Mouse (Mus musculus) heart, embryonic 10.5 days (tissue): Measurements from ENCODE around the gene Dclre1b. TPM values are rescaled to one million over a fixed set of nuclear protein-coding genes. Genes with fewer than 3 reads are reported as not detected.
A peak's percentile ranks its signal among the peaks of the same experiment; 100 is the strongest.
"Not testable (repeated sequence)": the region's sequence is repeated elsewhere in the genome, so short reads cannot be mapped to it uniquely, and the experiment has no call there.

Source experiments
- DNase-seq: peaks from one replicate; pipeline ENCODE4 v3.0.0-alpha.2; 2017; ENCODE audit warnings: low spot score
- H3K27ac ChIP-seq: fragments of 300-500 bp; sonication (generic); 2 replicates; pipeline ENCODE4 v1.5.1; 2016; ENCODE audit warnings: mild to moderate bottlenecking
- H3K27me3 ChIP-seq: fragments of 300-500 bp; sonication (generic); 2 replicates; pipeline ENCODE4 v1.6.1; 2016; ENCODE audit warnings: mild to moderate bottlenecking; ENCODE audit not compliant: poor library complexity, insufficient read depth, severe bottlenecking
- H3K36me3 ChIP-seq: fragments of 300-500 bp; sonication (generic); 2 replicates; pipeline ENCODE4 v1.6.1; 2016; ENCODE audit warnings: mild to moderate bottlenecking, moderate library complexity
- H3K4me1 ChIP-seq: fragments of 300-500 bp; sonication (generic); 2 replicates; pipeline ENCODE4 v1.6.1; 2016; ENCODE audit warnings: mild to moderate bottlenecking
- H3K4me3 ChIP-seq: fragments of 300-500 bp; sonication (generic); 2 replicates; pipeline ENCODE4 v1.5.1; 2016; ENCODE audit warnings: mild to moderate bottlenecking, moderate library complexity
- H3K9me3 ChIP-seq: fragments of 300-500 bp; sonication (generic); 2 replicates; pipeline ENCODE4 v1.6.1; 2016; ENCODE audit warnings: mild to moderate bottlenecking, moderate library complexity
- WGBS: fragments of 180-500 bp; shearing (Covaris S2); methylation state at CpG from one replicate; pipeline ENCODE4 v1.1.7; 2016; 5-methylcytosine and 5-hydroxymethylcytosine counted together
- polyA plus RNA-seq: library from polyadenylated mRNA; unstranded; fragments of >200 nt; fragmentation: Nextera tagmentation; extraction: Ambion mirVana; gene quantifications from 2 replicates; pipeline ENCODE4 v1.2.1, GENCODE M21; 2016

Gene Dclre1b
- polyA plus RNA-seq, 1 experiment from 2014 or later = 25.7 TPM

GRCm38 (mm10) chr3:103835951-103836310, 26.7 kb upstream of the Dclre1b start:
- WGBS = 79% methylated on average over 10 of the region's 10 CpGs
- no peaks in the 10 kb centered on the region; the same call in 1 of the 2 replicates for H3K4me1 ChIP-seq
- no peak for DNase-seq
- H3K36me3 ChIP-seq = no peaks in the 10 kb centered on the region
- H3K4me3 ChIP-seq = no peak overlapping the region
- no peaks in the 10 kb centered on the region for H3K27me3 ChIP-seq
- H3K27ac ChIP-seq = no peak overlapping the region
- H3K9me3 ChIP-seq = no peaks in the 10 kb centered on the region

- no peaks in the 10 kb centered on the region for H3K27me3 ChIP-seq
- H3K9me3 ChIP-seq = no peaks in the 10 kb centered on the region
- 78% methylated on average over 6 of the region's 6 CpGs for WGBS
- no peak overlapping the region for H3K4me3 ChIP-seq
- no peaks in the 10 kb centered on the region for H3K36me3 ChIP-seq
- H3K4me1 ChIP-seq = no peaks in the 10 kb centered on the region; the same call in 1 of the 2 replicates
- H3K27ac ChIP-seq = no peak overlapping the region
- no peak for DNase-seq
Measured at GRCm38 (mm10) chr3:103835272-103835950, 26.2 kb upstream of the Dclre1b start.

GRCm38 (mm10) chr3:103834001-103834400, 24.8 kb upstream of the Dclre1b start:
- 93% methylated on average over 2 of the region's 2 CpGs for WGBS
- H3K27me3 ChIP-seq = no peaks in the 10 kb centered on the region
- no peaks in the 10 kb centered on the region; the same call in 1 of the 2 replicates for H3K4me1 ChIP-seq
- H3K36me3 ChIP-seq = no peaks in the 10 kb centered on the region
- no peak overlapping the region for H3K27ac ChIP-seq
- H3K9me3 ChIP-seq = no peaks in the 10 kb centered on the region
- DNase-seq = no peak
- no peak overlapping the region for H3K4me3 ChIP-seq

GRCm38 (mm10) chr3:103832426-103832825, 23.2 kb upstream of the Dclre1b start, which contains the start of gene Bcl2l15:
TSS of gene Bcl2l15 (plus strand) at chr3:103832601.
- Histone ChIP-seq H3K27me3 (no peaks in the 10 kb centered on the region), H3K9me3 (no peaks in the 10 kb centered on the region), H3K4me1 (no peaks in the 10 kb centered on the region; the same call in 1 of the 2 replicates), H3K27ac (no peak within 1 kb of the TSS; the same call in 1 of the 2 replicates), H3K4me3 (no peak within 1 kb of the TSS), H3K36me3 (no peaks in the 10 kb centered on the region)
- DNase-seq = no peak

GRCm38 (mm10) chr3:103831146-103831545, 21.9 kb upstream of the Dclre1b start:
- no peak for DNase-seq
- H3K36me3 ChIP-seq = no peaks in the 10 kb centered on the region
- no peaks in the 10 kb centered on the region for H3K9me3 ChIP-seq
- no peak overlapping the region for H3K4me3 ChIP-seq
- H3K4me1 ChIP-seq = no peaks in the 10 kb centered on the region; the same call in 1 of the 2 replicates
- 60% methylated on average over 7 of the region's 7 CpGs for WGBS
- no peaks in the 10 kb centered on the region for H3K27me3 ChIP-seq
- no peak overlapping the region for H3K27ac ChIP-seq

- H3K9me3 ChIP-seq, H3K27ac ChIP-seq, H3K4me3 ChIP-seq, H3K27me3 ChIP-seq, DNase-seq, H3K4me1 ChIP-seq, H3K36me3 ChIP-seq: not testable (repeated sequence)
- WGBS = 75% methylated on average over 1 of the region's 1 CpGs
Measured at GRCm38 (mm10) chr3:103830681-103831080, 21.4 kb upstream of the Dclre1b start.

- H3K36me3 ChIP-seq = no peaks in the 10 kb centered on the region
- H3K4me3 ChIP-seq = no peak overlapping the region
- no peak for DNase-seq
- no peak overlapping the region for H3K27ac ChIP-seq
- H3K4me1 ChIP-seq = no peaks in the 10 kb centered on the region; the same call in 1 of the 2 replicates
- 86% methylated on average over 3 of the region's 3 CpGs for WGBS
- H3K27me3 ChIP-seq = no peaks in the 10 kb centered on the region
- no peaks in the 10 kb centered on the region for H3K9me3 ChIP-seq
Measured at GRCm38 (mm10) chr3:103829036-103829435, 19.8 kb upstream of the Dclre1b start.

GRCm38 (mm10) chr3:103827548-103827947, 18.3 kb upstream of the Dclre1b start:
- no peaks in the 10 kb centered on the region for H3K27me3 ChIP-seq
- no peaks in the 10 kb centered on the region; the same call in 1 of the 2 replicates for H3K4me1 ChIP-seq
- no peak overlapping the region for H3K4me3 ChIP-seq
- no peak for DNase-seq
- peaks cover 7% of the 10 kb centered on the region; the same call in 1 of the 2 replicates for H3K36me3 ChIP-seq
- no peaks in the 10 kb centered on the region for H3K9me3 ChIP-seq
- H3K27ac ChIP-seq = no peak overlapping the region

GRCm38 (mm10) chr3:103810967-103811366, 1.7 kb upstream of the Dclre1b start:
- DNase-seq = no peak
- peak overlapping the region; percentile 22; the same call in 1 of the 2 replicates for H3K27ac ChIP-seq
- no peaks in the 10 kb centered on the region for H3K9me3 ChIP-seq
- WGBS = 81% methylated on average over 6 of the region's 6 CpGs
- peaks cover 37% of the 10 kb centered on the region for H3K36me3 ChIP-seq
- H3K27me3 ChIP-seq = no peaks in the 10 kb centered on the region
- H3K4me3 ChIP-seq = no peak overlapping the region
- H3K4me1 ChIP-seq = peaks cover 18% of the 10 kb centered on the region

GRCm38 (mm10) chr3:103809799-103810150, 531 bp upstream of the Dclre1b start:
- peaks cover 34% of the 10 kb centered on the region for H3K36me3 ChIP-seq

GRCm38 (mm10) chr3:103805671-103806070, 3.6 kb downstream of the Dclre1b start:
- H3K4me1 ChIP-seq = peaks cover 27% of the 10 kb centered on the region
- WGBS = 88% methylated on average over 1 of the region's 1 CpGs
- H3K4me3 ChIP-seq = no peak overlapping the region
- H3K27ac ChIP-seq = no peak overlapping the region
- no peaks in the 10 kb centered on the region for H3K9me3 ChIP-seq
- no peaks in the 10 kb centered on the region for H3K27me3 ChIP-seq
- no peak for DNase-seq
- H3K36me3 ChIP-seq = peaks cover 48% of the 10 kb centered on the region

More at GRCm38 (mm10) chr3:103809799-103810150, 531 bp upstream of the Dclre1b start:
- Histone ChIP-seq H3K9me3 (no peaks in the 10 kb centered on the region), H3K27me3 (no peaks in the 10 kb centered on the region), H3K27ac (peak overlapping the region; percentile 96), H3K4me1 (peaks cover 18% of the 10 kb centered on the region), H3K4me3 (peak overlapping the region; percentile 87)
- DNase-seq = no peak
- 3% methylated on average over 14 of the region's 14 CpGs for WGBS

- peaks cover 11% of the 10 kb centered on the region for H3K4me1 ChIP-seq
- 77% methylated on average over 8 of the region's 8 CpGs for WGBS
- no peaks in the 10 kb centered on the region for H3K9me3 ChIP-seq
- DNase-seq = no peak
- no peak overlapping the region for H3K4me3 ChIP-seq
- H3K36me3 ChIP-seq = peaks cover 49% of the 10 kb centered on the region
- H3K27ac ChIP-seq = peak overlapping the region; percentile 37; the same call in 1 of the 2 replicates
- H3K27me3 ChIP-seq = no peaks in the 10 kb centered on the region
Measured at GRCm38 (mm10) chr3:103802861-103803260, 6.4 kb downstream of the Dclre1b start.

GRCm38 (mm10) chr3:103801631-103802531, 7.4 kb downstream of the Dclre1b start:
- 67% methylated on average over 10 of the region's 10 CpGs for WGBS
- peaks cover 43% of the 10 kb centered on the region for H3K36me3 ChIP-seq
- H3K4me3 ChIP-seq = no peak overlapping the region
- peaks cover 9% of the 10 kb centered on the region for H3K4me1 ChIP-seq
- no peaks in the 10 kb centered on the region for H3K27me3 ChIP-seq
- peak overlapping the region; percentile 68 for H3K27ac ChIP-seq
- no peak for DNase-seq
- no peaks in the 10 kb centered on the region for H3K9me3 ChIP-seq
